Mouse (Mus musculus) forebrain, postnatal 0 days (tissue): Measurements from ENCODE around the gene Galnt4. TPM values are rescaled to one million over a fixed set of nuclear protein-coding genes. Genes with fewer than 3 reads are reported as not detected.
"Not testable (repeated sequence)": the region's sequence is repeated elsewhere in the genome, so short reads cannot be mapped to it uniquely, and the experiment has no call there.

ENCODE experiments used
- ATAC-seq: fragments of 200-750 bp; cut with Nextera tagmentation; 2 replicates; pipeline ENCODE4 v1.8.0; 2017; ENCODE audit warnings: mild to moderate bottlenecking, moderate library complexity
- DNase-seq: peaks from one replicate; pipeline ENCODE4 v3.0.0-alpha.2; 2015
- H3K27ac ChIP-seq: fragments of 300-500 bp; sonication (generic); 2 replicates; pipeline ENCODE4 v1.5.1; 2014; ENCODE audit warnings: low read depth, mild to moderate bottlenecking, antibody characterized with exemption, low read length, moderate library complexity, mixed read lengths
- H3K27me3 ChIP-seq: fragments of 300-500 bp; sonication (generic); 2 replicates; pipeline ENCODE4 v1.6.1; 2014; ENCODE audit warnings: mild to moderate bottlenecking, low read length, mixed read lengths; ENCODE audit not compliant: insufficient read depth
- H3K36me3 ChIP-seq: fragments of 300-500 bp; sonication (generic); 2 replicates; pipeline ENCODE4 v1.6.1; 2014; ENCODE audit warnings: mild to moderate bottlenecking, moderate library complexity; ENCODE audit not compliant: insufficient read depth
- H3K4me1 ChIP-seq: fragments of 300-500 bp; sonication (generic); 2 replicates; pipeline ENCODE4 v1.6.1; 2014; ENCODE audit warnings: antibody characterized with exemption; ENCODE audit not compliant: insufficient read depth
- H3K4me2 ChIP-seq: fragments of 300-500 bp; sonication (generic); 2 replicates; pipeline ENCODE4 v1.6.1; 2014; ENCODE audit warnings: low read depth, mild to moderate bottlenecking, moderate library complexity
- H3K4me3 ChIP-seq: fragments of 300-500 bp; sonication (generic); 2 replicates; pipeline ENCODE4 v1.5.1; 2014; ENCODE audit warnings: low read depth, low read length, mixed read lengths
- H3K9ac ChIP-seq: fragments of 300-500 bp; sonication (generic); 2 replicates; pipeline ENCODE4 v1.6.1; 2014; ENCODE audit warnings: mild to moderate bottlenecking
- H3K9me3 ChIP-seq: fragments of 300-500 bp; sonication (generic); 2 replicates; pipeline ENCODE4 v1.6.1; 2016; ENCODE audit warnings: low read length
- CTCF ChIP-seq: sonication (generic); IDR thresholded peaks from 2 replicates; pipeline ENCODE4 v1.5.1; 2016; ENCODE audit warnings: antibody characterized with exemption, control low read depth, low read depth
- WGBS: fragments of 180-500 bp; shearing (Covaris S2); extraction: QIAGEN DNeasy Blood & Tissue Kit; methylation state at CpG from one replicate; pipeline ENCODE4 v1.1.7; 2014; 5-methylcytosine and 5-hydroxymethylcytosine counted together
- polyA plus RNA-seq: library from polyadenylated mRNA; unstranded; fragments of >200 nt; fragmentation: Nextera tagmentation; extraction: Ambion mirVana; gene quantifications from 2 replicates; pipeline ENCODE4 v1.2.1, GENCODE M21; 2015
- total RNA-seq: library from RNA; depleted of rRNA; stranded (reverse); fragments of >200 nt; gene quantifications from 2 replicates; pipeline ENCODE4 v1.2.3, GENCODE M21; 2014; rRNA removed

Galnt4 gene
- total and polyA plus RNA-seq, 2 experiments from 2014 or later, result 2.1 to 5.3 TPM

- ATAC-seq (no peak), DNase-seq (no peak)
- H3K9me3 ChIP-seq, result no peaks in the 10 kb centered on the region
- H3K36me3 ChIP-seq, result peaks cover 9% of the 10 kb centered on the region; the same call in 1 of the 2 replicates
- H3K4me3 ChIP-seq, result no peak overlapping the region
- H3K4me1 ChIP-seq, result no peaks in the 10 kb centered on the region
- WGBS, result 92% methylated on average over 6 of the region's 6 CpGs
- peak; percentile 40 for TF ChIP-seq CTCF
- H3K27ac ChIP-seq, result no peak overlapping the region
- H3K4me2 ChIP-seq, result no peak overlapping the region
- no peaks in the 10 kb centered on the region for H3K27me3 ChIP-seq
- no peak overlapping the region for H3K9ac ChIP-seq
These were observed 44.1 kb downstream of the Galnt4 start for GRCm38 (mm10) chr10:99152063-99152462.

- TF ChIP-seq CTCF, result no peak
- Histone ChIP-seq H3K27me3 (no peaks in the 10 kb centered on the region), H3K9ac (no peak overlapping the region), H3K9me3 (no peaks in the 10 kb centered on the region), H3K4me3 (no peak overlapping the region), H3K4me1 (no peaks in the 10 kb centered on the region), H3K27ac (no peak overlapping the region), H3K36me3 (peaks cover 3% of the 10 kb centered on the region; the same call in 1 of the 2 replicates), H3K4me2 (no peak overlapping the region)
- no peak for ATAC-seq
- WGBS, result 81% methylated on average over 8 of the region's 8 CpGs
- DNase-seq, result no peak
These were observed 46.7 kb downstream of the Galnt4 start for GRCm38 (mm10) chr10:99154635-99155034.

- H3K9ac ChIP-seq, result no peak overlapping the region
- H3K4me3 ChIP-seq, result no peak overlapping the region
- peak; percentile 36; the same call in 1 of the 2 replicates for ATAC-seq
- TF ChIP-seq CTCF, result peak; percentile 41; the same call in 1 of the 2 replicates
- H3K4me2 ChIP-seq, result no peak overlapping the region
- no peaks in the 10 kb centered on the region for H3K27me3 ChIP-seq
- 90% methylated on average over 5 of the region's 5 CpGs for WGBS
- no peak overlapping the region for H3K27ac ChIP-seq
- H3K4me1 ChIP-seq, result no peaks in the 10 kb centered on the region
- peaks cover 3% of the 10 kb centered on the region; the same call in 1 of the 2 replicates for H3K36me3 ChIP-seq
- DNase-seq, result no peak
- H3K9me3 ChIP-seq, result no peaks in the 10 kb centered on the region
These were observed 48.8 kb downstream of the Galnt4 start for GRCm38 (mm10) chr10:99156808-99157207.

- H3K4me2 ChIP-seq, H3K27ac ChIP-seq, H3K4me1 ChIP-seq, H3K4me3 ChIP-seq, H3K9ac ChIP-seq, H3K27me3 ChIP-seq, ATAC-seq, H3K36me3 ChIP-seq, H3K9me3 ChIP-seq, DNase-seq: not testable (repeated sequence)
- WGBS, result 92% methylated on average over 9 of the region's 10 CpGs
These were observed 49.7 kb downstream of the Galnt4 start for GRCm38 (mm10) chr10:99157697-99158096.

GRCm38 (mm10) chr10:99161987-99162582 is 54.1 kb downstream of the Galnt4 start:
- H3K36me3 ChIP-seq, result no peaks in the 10 kb centered on the region; the same call in 1 of the 2 replicates
- no peaks in the 10 kb centered on the region for H3K4me1 ChIP-seq
- H3K4me3 ChIP-seq, result no peak overlapping the region
- ATAC-seq, result no peak
- WGBS, result 39% methylated on average over 8 of the region's 8 CpGs
- DNase-seq, result peak; percentile 45
- H3K4me2 ChIP-seq, result no peak overlapping the region
- TF ChIP-seq CTCF, result peak; percentile 68
- no peaks in the 10 kb centered on the region for H3K27me3 ChIP-seq
- no peaks in the 10 kb centered on the region for H3K9me3 ChIP-seq
- no peak overlapping the region for H3K9ac ChIP-seq
- H3K27ac ChIP-seq, result no peak overlapping the region

Other genes starting within 250 kb of the Galnt4 start
- 200 and 203 TPM in 2 replicates for gene Atp2b1, start 193.8 kb upstream of the Galnt4 start, total RNA-seq
- gene Atp2b1, start 193.8 kb upstream of the Galnt4 start, polyA plus RNA-seq, result 214 and 319 TPM in 2 replicates
- gene Poc1b, start 1.1 kb upstream of the Galnt4 start, total RNA-seq, result 10.1 and 12.4 TPM in 2 replicates
- gene Poc1b, start 1.1 kb upstream of the Galnt4 start, polyA plus RNA-seq, result 12.0 and 14.4 TPM in 2 replicates
- not detected in 2 replicates for gene Phxr2, start 18.2 kb downstream of the Galnt4 start, total RNA-seq
- not detected in 2 replicates for gene Phxr2, start 18.2 kb downstream of the Galnt4 start, polyA plus RNA-seq
- 57.5 and 58.3 TPM in 2 replicates for gene Dusp6, start 155.1 kb downstream of the Galnt4 start, total RNA-seq
- gene Dusp6, start 155.1 kb downstream of the Galnt4 start, polyA plus RNA-seq, result 38.7 and 43.7 TPM in 2 replicates